Mouse (Mus musculus) CH12.LX (cell line): Measurements from ENCODE around the gene Gm49325. TPM values are rescaled to one million over a fixed set of nuclear protein-coding genes. Genes with fewer than 3 reads are reported as not detected.

Experiments
- DNase-seq: peaks from one replicate; pipeline ENCODE4 v3.0.0-alpha.2; 2013; ENCODE audit errors: extremely low read depth
- H3K27ac ChIP-seq: 2 replicates; pipeline ENCODE4 v1.5.1; 2012; ENCODE audit warnings: low read depth, mild to moderate bottlenecking, control low read depth, moderate library complexity; ENCODE audit not compliant: insufficient read depth
- H3K27me3 ChIP-seq: replicated peaks from 2 replicates; pipeline ENCODE3; 2012; ENCODE audit warnings: inconsistent platforms
- H3K36me3 ChIP-seq, 2 experiments: replicated peaks in 1 of 2; 2 replicates each; pipeline versions ENCODE3 to v1.6.1; 2012; ENCODE audit warnings: inconsistent platforms in 1 of 2, low read length in 1 of 2, mild to moderate bottlenecking in 1 of 2, mixed read lengths in 1 of 2, moderate library complexity in 1 of 2; ENCODE audit not compliant: control insufficient read depth in 1 of 2, insufficient read depth in 1 of 2
- H3K4me1 ChIP-seq, 2 experiments: 2 replicates each; pipeline ENCODE4 v1.6.1; 2012; ENCODE audit warnings: inconsistent platforms in 1 of 2, moderate library complexity in 1 of 2; ENCODE audit not compliant: insufficient read depth in 2 of 2, control insufficient read depth in 1 of 2
- H3K4me2 ChIP-seq: 2 replicates; pipeline ENCODE4 v1.6.1; 2012; ENCODE audit warnings: low read depth, mild to moderate bottlenecking, control low read depth; ENCODE audit not compliant: poor library complexity, insufficient read depth, severe bottlenecking
- H3K4me3 ChIP-seq, 3 experiments: fragments of 150-350 bp in 1 of 3; sonication (generic) in 1 of 3; replicated peaks in 1 of 3; 2 replicates each; pipeline versions ENCODE3 to v1.5.1; 2011 to 2012; ENCODE audit warnings: low read depth in 2 of 3, low read length in 2 of 3, mild to moderate bottlenecking in 2 of 3, moderate library complexity in 2 of 3, control low read depth in 1 of 3, improper control_type of control experiment in 1 of 3, inconsistent platforms in 1 of 3, mixed read lengths in 1 of 3; ENCODE audit not compliant: poor library complexity in 1 of 3
- H3K79me2 ChIP-seq: replicated peaks from 2 replicates; pipeline ENCODE4 v1.6.1; 2012; ENCODE audit warnings: mild to moderate bottlenecking, moderate library complexity; ENCODE audit not compliant: control insufficient read depth, poor library complexity, insufficient read depth, severe bottlenecking; ENCODE audit errors: extremely low read depth
- H3K9ac ChIP-seq: 2 replicates; pipeline ENCODE4 v1.6.1; 2012; ENCODE audit warnings: low read depth, mild to moderate bottlenecking, control low read depth, moderate library complexity; ENCODE audit not compliant: insufficient read depth
- H3K9me3 ChIP-seq: replicated peaks from 2 replicates; pipeline ENCODE3; 2012; ENCODE audit warnings: low read length, inconsistent platforms, mixed read lengths
- CHD1 ChIP-seq: IDR thresholded peaks from 2 replicates; pipeline ENCODE4 v1.6.1; 2012; ENCODE audit warnings: low read depth, low read length, improper control_type of control experiment, inconsistent platforms
- GABPA ChIP-seq: IDR thresholded peaks from 2 replicates; pipeline ENCODE4 v1.6.1; 2012; ENCODE audit warnings: low read depth, low read length, improper control_type of control experiment, inconsistent platforms; ENCODE audit not compliant: insufficient replicate concordance
- MAX ChIP-seq: IDR thresholded peaks from 2 replicates; pipeline ENCODE4 v1.6.1; 2011; ENCODE audit warnings: low read length, improper control_type of control experiment
- MEF2A ChIP-seq: IDR thresholded peaks from 2 replicates; pipeline ENCODE4 v1.6.1; 2014; ENCODE audit warnings: low read depth, mild to moderate bottlenecking, inconsistent platforms, low read length, improper control_type of control experiment, borderline replicate concordance
- NRF1 ChIP-seq: IDR thresholded peaks from 2 replicates; pipeline ENCODE4 v1.6.1; 2014; ENCODE audit warnings: low read depth, mild to moderate bottlenecking, inconsistent platforms, low read length, improper control_type of control experiment, moderate library complexity
- SMC3 ChIP-seq: IDR thresholded peaks from 2 replicates; pipeline ENCODE4 v1.6.1; 2011; ENCODE audit warnings: low read depth, low read length, improper control_type of control experiment
- TBP ChIP-seq: conservative IDR thresholded peaks from 2 replicates; pipeline ENCODE4 v1.6.1; 2011; ENCODE audit warnings: low read depth, low read length, improper control_type of control experiment
- dilution Hi-C: fragments of 300-500 bp; cut with MboI; formaldehyde crosslinking; loops from 2 replicates; pipeline ENCODE4 v1.14.3; 2020; ENCODE audit warnings: low sequenced_read_pairs; ENCODE audit not compliant: extremely low pct_unique_long_range_greater_than_20kb, extremely low pct_ligation_motif_present
- in situ Hi-C: fragments of 300-500 bp; cut with MboI; formaldehyde crosslinking; loops from 3 replicates; pipeline ENCODE4 v1.14.3; 2019; ENCODE audit warnings: low sequenced_read_pairs, low pct_ligation_motif_present, low pct_unique_long_range_greater_than_20kb, mixed read lengths
- polyA plus RNA-seq: library from polyadenylated mRNA; unstranded; fragments of >175 nt; gene quantifications from 2 replicates; pipeline ENCODE4 v1.2.1, GENCODE M21; 2012; ENCODE audit warnings: low read depth; ENCODE audit not compliant: insufficient read length
- total RNA-seq, 2 experiments: library from RNA; depleted of rRNA; stranded (reverse); fragments of 300-350 nt in 1 of 2; fragments of >200 nt in 1 of 2; gene quantifications; 2 replicates each; pipeline ENCODE4 v1.2.3; 2012 to 2014

Gene Gm49325
- total and polyA plus RNA-seq, 3 experiments = 1.1 to 26.9 TPM; not detected in 1

GRCm38 (mm10) chr10:77624570-77624995 lies 18.6 kb downstream of the Gm49325 start:
- Histone ChIP-seq H3K4me2 (no peak overlapping the region), H3K4me3 (no peak overlapping the region), H3K79me2 (peaks cover 67% of the 10 kb centered on the region), H3K9me3 (no peaks in the 10 kb centered on the region), H3K27me3 (no peaks in the 10 kb centered on the region), H3K36me3 (peaks cover 18 to 50% of the 10 kb centered on the region in 2 experiments), H3K27ac (peak overlapping the region; percentile 29), H3K9ac (no peak overlapping the region), H3K4me1 (peaks cover 12 to 60% of the 10 kb centered on the region in 2 experiments)
- in situ Hi-C loops = loop anchor here (10.0 kb wide), 1 partner anchor 110 kb away; the partner anchor contains the start of gene Fam207a
- dilution Hi-C loops = no loop called here
- no peak for DNase-seq
- TF ChIP-seq GABPA (no peak), SMC3 (no peak), CHD1 (no peak)

- Histone ChIP-seq H3K9me3 (no peaks in the 10 kb centered on the region), H3K4me2 (no peak overlapping the region), H3K27ac (no peak overlapping the region), H3K27me3 (no peaks in the 10 kb centered on the region), H3K4me3 (no peak overlapping the region), H3K4me1 (peaks cover 12 to 68% of the 10 kb centered on the region in 2 experiments), H3K9ac (no peak overlapping the region), H3K79me2 (peaks cover 80% of the 10 kb centered on the region), H3K36me3 (peaks cover 18 to 54% of the 10 kb centered on the region in 2 experiments)
- TF ChIP-seq TBP (no peak), NRF1 (no peak), MEF2A (no peak)
- dilution Hi-C loops (no loop called here), in situ Hi-C loops (loop anchor here (10.0 to 25.0 kb wide), 2 partner anchors 111 to 261 kb away; partner anchors contain the start of gene Fam207a)
- no peak for DNase-seq
Observed at GRCm38 (mm10) chr10:77626036-77626435, 20.0 kb downstream of the Gm49325 start.

- in situ Hi-C loops = loop anchor here (10.0 to 25.0 kb wide), 2 partner anchors 112 to 261 kb away; partner anchors contain the start of gene Fam207a
- Histone ChIP-seq H3K9ac (no peak overlapping the region), H3K4me1 (peaks cover 12 to 71% of the 10 kb centered on the region in 2 experiments)
Observed at GRCm38 (mm10) chr10:77626591-77626990, 20.6 kb downstream of the Gm49325 start.

More at GRCm38 (mm10) chr10:77626591-77626990, 20.6 kb downstream of the Gm49325 start:
- H3K4me3 ChIP-seq = no peak overlapping the region
- peaks cover 80% of the 10 kb centered on the region for H3K79me2 ChIP-seq
- H3K9me3 ChIP-seq = no peaks in the 10 kb centered on the region
- dilution Hi-C loops = no loop called here
- no peaks in the 10 kb centered on the region for H3K27me3 ChIP-seq
- peak overlapping the region; percentile 10; the same call in 1 of the 2 replicates for H3K27ac ChIP-seq
- no peak for DNase-seq
- H3K36me3 ChIP-seq = peaks cover 21 to 60% of the 10 kb centered on the region in 2 experiments
- H3K4me2 ChIP-seq = no peak overlapping the region
- no peak for TF ChIP-seq MAX
